Mouse (Mus musculus) A20 (cell line): ENCODE measurements around the gene Cox10.

Experiments used
- DNase-seq: peaks from one replicate; pipeline ENCODE4 v3.0.0-alpha.2; 2011; ENCODE audit warnings: low read depth, low spot score

The Cox10 gene

DNA sequence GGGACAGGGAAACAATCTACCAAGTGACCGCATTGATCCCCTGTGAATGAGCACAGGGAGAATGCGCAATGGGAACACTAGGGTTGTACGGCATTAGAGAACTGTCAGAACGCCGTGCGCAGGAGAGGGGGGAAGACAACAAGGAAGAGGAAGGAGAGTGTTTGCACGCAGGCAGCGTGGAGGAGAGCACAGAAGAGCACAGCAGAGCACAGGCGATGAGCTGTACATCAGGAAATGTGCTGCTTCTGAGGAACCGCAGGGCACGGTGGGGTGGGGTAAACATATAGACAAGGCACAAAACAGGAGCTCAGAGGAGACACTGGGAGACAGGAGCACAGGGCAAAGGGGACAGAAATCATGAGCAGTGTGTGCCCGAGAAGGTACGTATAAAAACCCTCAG, 31.8 kb downstream of the Cox10 start:
- no peak for DNase-seq

DNA sequence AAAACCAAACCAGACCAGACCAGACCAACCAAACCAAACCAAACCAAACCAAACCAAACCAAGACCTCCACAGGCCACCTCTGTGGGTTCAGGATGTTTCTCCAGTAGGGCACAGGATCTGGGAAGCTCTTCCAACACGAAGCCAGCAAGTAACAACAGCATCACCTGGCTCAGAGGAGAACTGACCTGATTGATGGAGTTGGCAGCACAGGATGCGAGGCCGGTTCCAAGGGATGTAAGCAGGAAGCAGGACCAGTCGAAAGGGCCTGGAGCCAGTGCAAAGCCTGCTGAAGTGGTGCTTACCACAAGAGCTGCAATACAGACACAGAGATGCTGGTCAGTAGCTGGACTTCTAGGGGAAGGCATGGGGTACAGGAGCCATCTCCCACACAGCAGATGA, 34.2 kb downstream of the Cox10 start:
- DNase-seq = no peak

DNA sequence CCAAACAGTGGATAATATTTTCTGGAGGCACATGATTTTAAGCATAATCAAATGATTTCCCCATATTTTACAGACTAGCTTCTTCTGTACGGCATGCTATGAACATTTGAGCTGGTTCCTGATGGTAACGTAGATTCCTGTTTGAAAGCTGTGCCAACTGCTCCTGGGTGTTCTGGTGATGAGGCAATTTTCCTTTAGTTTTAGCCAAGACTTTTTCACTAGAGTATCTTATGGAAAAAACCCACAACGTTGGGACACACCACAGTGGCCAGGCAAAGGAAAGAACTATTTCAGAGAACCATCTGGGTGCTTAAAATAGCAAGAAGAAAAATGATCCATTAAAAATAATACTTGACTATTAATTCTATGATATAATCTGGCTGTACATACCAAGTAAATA, 35.2 kb downstream of the Cox10 start:
- no peak for DNase-seq

DNA sequence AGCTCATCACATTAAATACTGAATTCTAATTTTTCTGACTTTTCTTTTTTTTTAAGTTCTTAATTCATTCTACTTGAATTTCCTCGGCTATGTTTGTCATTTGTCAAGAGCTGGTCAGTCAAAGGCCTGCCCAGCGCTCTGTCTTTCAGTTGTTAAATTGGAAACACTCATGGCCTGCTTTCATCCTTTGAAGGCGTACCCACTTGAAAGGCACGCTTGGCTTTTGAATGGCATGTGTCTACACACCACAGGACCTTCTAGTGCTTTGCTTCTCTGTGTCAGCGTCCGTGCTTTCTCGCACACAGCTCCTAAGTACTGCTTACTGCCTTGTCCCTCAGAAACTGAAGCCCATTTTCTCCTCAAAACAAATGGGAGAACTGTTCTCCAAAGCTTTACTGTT, 38.0 kb downstream of the Cox10 start:
- no peak for DNase-seq

DNA sequence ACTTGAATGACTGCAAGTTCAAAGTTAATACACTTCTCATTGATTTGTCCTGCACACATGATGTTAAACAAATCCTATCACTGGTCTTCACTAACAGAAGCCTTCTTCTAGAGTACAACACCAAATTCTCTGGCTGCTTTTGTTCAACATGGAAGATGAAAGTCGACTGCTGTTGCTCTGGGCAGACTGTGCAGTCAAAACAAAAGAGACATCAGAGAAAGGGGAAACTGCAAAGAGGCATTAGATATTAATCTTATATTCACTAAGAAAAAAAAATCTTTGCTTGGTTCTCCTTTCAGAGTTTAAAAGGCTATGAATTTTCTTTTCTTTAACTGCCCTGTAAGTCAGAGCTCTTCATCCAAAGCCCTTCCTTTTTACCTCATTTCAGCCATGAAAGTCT, 39.7 kb downstream of the Cox10 start:
- DNase-seq = peak; percentile 35

DNA sequence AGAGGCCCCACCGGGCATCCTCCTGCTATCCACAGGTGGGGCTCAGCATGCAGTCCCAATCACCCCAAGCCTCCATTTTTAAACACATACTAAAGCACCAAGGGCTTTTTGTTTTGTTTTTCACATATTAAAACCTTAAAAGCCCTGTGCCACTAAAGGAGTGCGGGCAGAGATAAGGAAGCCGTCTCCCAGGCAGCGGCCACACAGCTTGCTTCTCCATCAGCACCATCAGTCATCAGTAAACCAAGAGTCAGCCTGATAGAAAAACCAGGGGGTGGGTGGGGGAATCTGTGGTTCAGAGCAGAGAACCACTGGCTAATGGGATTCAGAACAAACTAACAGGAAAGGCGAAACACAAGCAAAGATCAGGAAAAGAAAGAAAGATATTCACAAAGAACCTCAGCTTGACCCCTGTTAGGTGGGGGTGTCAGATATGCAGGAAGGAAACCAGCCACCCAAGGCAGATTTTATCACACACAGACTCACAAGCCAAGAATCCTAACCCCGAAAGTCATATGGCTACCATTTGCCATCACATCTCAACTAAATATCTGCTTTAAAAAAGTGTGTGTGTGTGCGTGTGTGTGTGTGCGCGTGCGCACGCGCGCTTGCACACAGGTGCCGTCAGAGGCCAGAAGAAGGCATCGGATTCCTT, 41.7 kb downstream of the Cox10 start:
- no peak for DNase-seq

DNA sequence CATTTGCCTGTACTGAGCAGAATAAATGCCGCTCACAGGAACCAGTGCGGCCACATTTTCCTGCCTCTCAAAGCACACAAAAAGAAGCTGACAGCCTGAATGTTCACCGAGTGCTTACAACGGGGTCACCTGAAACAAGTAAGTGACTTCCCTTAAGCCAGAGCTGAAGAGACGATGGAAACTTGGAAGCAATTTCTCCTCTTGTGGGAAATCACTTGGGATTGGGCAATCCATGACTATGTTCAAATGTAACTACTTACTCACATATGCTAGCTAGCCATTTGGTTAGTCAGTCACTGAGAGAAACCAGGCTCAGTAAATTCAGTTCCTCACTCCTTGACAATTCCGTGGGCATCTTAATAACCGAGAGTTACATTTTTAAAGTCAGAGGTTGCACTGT, 43.0 kb downstream of the Cox10 start:
- no peak for DNase-seq

DNA sequence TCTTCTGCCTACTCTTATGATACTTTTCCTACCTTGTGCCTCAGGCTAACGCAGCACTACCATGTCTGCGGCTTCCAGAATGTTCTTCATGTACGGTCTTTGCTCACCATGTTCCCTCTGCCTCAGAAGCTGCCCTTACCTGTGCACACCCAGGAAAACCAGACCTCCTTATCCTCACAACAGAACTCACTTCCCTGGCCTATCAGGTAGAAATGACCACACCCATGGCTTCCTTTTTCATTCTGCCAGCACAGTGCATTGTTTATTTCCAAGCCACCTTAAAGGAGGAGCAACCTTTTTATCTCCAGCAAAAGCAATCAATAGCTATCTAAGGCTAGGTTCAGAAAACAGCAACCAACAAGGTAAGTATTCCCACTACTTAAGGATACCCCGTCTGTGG, 43.6 kb downstream of the Cox10 start:
- DNase-seq = no peak

DNA sequence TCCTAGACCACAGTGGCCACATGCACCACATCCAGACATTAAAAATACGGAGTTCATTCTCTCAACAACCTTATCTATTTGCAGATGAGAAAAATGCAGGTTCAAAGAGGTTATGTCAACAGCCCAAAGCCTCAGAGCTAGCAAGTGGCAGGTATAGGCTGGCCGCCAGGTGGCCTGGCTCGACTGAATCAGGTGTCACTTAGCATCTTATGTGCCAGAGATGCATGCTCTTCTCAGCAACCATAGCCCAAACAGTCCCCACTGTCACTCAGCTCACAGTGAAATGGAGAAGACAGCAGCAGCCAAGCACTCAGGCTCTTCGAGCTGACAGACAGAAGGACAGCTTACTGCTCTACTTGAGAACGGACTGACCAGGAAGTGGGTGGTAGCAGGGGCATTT, 44.6 kb downstream of the Cox10 start:
- no peak for DNase-seq

DNA sequence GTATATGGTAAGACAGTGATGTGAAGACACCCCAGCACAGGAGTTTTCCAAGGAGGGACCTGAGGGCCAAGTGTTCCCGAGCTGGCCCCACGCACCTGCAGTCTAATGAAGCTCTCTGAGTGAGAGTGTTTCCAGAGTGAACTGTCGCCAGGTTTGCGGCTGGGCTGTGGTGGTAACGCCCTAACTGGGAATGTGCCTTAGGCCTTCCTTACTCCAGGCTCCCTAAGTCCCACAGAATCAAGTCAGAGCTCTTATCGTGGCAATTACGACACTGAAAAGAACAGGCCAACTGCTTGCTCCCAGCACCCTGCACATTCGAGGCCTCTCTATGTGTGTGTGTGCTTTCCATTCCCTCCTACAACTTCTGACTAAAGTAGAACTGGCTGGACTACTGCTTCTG, 51.8 kb downstream of the Cox10 start:
- DNase-seq = no peak

DNA sequence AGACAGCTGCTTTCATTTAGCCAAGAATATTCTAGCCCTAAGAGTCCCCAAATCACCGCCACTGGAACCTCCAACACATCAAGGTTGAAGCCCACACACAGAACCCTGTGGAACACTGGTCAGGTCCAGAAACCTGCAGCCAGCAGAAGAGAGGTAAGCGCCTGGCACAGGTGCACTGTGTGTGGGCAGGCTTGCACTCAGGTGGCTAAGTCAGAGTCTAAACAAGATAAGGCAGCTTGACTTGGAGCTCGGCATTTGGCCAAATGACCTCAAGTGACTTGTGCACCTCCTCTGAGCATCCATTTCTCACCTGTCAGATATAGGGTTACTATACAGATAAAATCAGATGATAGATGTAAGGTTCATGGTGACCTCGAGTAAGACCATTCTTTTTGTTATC, 53.4 kb downstream of the Cox10 start:
- DNase-seq = no peak

DNA sequence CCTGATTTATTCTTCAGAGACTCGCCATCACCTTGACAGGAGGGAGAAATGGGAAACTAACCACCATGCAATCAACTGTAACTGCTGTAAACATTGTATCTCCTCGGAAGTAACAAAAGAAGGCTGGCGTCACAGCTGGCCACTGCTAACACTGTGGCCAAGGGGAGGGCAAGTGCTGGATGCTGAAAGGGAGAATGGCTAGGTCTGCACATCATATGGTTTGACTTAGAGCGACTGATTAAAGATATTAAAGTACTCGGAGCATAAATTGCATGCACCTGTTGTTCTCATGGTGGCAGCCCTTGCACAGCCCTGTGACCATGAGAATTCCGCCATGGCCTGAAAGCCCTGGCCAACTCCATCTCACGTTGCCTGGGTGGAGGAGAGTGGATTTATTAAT, 54.7 kb downstream of the Cox10 start:
- DNase-seq = no peak

DNA sequence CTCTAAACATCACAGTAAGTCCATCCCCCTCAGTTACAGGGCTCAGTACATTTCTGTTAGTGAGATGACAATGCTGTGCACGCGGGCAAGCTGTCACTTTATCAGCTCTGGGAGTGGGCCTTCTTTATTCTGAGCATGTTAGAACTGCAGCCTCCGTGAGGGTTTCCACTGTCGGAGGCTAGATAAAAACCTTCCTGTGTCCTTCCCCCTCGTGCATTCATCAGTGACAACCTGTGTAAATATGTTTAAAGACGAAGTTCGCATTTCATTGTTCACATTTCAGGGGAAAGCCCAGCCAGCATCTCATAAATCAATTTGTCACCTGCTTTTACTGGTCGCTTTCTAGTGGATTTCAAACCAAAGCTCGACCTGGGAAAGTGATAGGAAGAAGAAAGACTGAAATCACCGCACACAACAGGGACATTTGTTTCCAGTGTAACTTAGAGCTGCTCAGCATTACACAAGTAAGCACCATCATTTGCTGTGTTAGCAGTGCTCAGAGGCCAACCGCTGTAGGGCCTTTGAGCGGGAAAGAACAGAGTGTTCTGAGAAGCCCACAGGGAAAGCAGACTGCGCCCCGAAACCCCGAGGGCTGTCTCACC, 55.8 kb downstream of the Cox10 start:
- no peak for DNase-seq

DNA sequence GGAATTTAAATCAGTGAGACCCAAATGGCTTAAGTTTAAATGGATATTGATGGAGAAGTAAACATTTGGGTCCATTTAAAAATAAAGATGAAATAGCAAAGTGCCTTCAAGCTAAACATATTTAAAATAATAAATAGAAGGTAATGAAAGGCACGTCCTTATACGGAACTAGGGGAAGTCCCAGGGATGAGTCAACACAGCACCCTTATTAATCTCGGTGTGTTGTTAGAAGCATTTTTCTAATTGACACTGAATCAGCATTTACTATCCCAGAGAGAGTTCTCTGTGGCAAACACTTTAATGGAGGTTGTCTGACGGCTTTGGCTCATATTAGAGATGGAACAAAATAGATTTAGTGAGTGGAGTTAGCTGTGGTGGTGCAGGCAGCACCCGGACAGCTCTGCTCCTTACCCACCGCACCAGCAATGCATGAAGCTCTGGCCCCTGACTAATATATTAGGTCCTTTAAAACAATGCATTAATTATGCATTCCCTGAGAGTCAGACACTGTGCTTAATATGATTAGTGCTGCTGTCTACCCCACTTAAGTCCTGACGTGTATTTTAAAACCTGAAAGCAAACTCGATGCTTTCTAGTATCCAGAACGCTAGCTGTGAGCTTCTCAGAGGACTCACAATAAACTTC, 56.7 kb downstream of the Cox10 start:
- DNase-seq = no peak

DNA sequence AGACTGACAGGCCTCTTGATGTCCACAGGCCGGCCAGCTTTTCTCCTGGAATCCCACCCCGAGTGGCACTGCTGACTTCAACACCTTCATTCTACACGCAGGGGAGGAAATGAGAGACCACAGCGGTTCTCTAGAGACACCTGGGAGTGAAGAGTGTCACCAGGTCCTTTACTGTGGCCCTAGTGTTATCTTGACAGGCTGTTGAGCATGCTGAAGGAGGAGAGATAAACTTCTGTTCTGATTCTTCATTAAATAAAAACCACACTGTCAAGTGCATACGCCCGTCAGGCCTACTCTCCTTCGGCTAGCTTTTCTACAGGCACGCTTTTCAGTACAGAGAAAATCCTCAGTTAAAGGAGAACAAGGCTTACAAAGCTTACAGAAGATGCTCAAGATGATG, 60.0 kb downstream of the Cox10 start:
- DNase-seq = no peak

DNA sequence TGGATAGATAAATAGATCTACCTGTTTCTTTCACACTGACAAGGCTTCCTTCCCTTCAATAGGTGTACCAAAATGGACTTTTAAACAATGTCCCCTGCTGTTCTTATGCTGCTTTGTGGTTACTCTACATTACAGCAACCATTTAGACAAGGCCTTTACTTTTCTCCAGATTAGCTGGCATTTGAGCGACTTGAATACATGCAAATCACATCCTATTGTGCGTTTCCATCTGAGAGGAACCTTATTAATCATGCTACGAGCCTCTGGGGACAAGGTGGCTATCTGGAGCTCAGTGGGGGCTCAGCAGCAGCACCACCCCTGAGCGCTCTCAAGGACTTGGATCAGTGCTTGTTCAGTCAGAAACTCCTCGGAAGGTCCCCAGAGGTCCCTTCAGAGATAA, 61.1 kb downstream of the Cox10 start:
- no peak for DNase-seq

DNA sequence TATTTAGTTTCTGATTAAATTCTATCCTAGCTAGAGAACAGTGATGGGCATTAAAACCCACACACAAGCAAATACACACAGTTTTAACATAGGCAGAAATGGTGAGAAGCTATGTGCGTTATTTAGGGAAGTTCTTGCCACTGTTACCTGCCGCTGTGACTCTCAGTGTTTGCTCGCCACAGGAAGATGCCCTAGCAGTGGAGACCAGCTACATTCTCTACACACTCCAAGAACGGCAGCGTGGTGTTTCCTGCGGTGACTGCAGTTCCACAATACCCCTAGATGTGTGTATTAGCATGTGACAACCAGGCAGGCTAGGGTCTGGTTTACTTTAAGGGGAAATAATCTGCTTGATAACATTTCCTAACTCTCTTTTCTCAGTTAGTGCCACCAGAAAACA, 64.0 kb downstream of the Cox10 start:
- DNase-seq = no peak

DNA sequence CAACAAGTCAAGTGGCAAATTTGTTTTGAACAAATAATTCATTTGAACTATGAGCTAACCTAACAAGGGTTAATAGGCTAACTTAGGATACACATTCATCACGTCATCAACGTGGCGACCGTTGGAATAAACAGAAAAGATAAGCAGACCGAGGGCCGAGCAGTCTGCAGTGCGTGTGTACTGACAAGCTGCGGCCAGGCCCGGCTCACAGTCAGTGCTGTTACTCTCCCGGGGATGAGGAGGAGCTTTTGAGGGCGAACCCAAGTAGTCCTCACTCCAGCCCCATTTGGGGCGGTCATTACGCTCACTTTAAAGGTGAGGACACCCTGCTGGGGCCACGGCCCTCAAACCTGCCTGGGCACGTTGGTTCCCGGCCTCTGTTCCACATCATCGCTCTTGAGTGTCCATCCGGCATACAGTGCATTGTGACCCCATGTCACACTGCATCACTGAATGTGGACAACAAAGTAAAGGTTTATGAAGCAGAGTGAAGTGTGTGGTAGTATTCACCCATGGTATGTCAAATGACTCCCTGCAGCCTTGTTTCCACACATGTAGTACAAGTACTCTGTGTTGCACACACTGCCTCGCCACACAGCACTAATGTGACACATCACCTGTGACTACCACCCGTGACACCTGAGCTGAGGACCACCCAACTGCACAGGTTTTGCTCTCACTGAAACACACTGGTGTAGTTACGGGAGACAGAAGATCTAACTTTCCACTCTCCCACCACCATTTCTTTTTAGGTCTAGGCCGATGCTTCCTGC, 68.4 kb downstream of the Cox10 start:
- DNase-seq = no peak

DNA sequence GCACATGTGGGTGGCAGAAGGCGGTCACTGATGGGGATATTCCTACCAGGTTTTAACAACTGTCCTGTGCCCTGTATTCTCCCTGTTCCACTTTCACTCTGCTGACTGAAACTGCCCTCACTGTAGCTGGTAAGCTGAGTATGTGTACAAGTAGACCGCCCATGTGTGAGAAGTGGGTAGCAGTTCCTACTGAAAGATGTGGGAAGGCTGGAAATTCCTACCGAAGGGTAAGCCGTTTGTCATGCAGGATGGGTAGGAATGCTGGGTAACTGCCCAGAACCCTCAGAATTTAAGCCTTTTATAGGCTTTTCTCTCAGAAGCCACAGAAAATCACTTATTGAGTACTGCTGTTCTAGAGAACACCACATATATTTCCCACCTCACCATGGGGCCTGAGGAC, 75.1 kb downstream of the Cox10 start:
- no peak for DNase-seq

DNA sequence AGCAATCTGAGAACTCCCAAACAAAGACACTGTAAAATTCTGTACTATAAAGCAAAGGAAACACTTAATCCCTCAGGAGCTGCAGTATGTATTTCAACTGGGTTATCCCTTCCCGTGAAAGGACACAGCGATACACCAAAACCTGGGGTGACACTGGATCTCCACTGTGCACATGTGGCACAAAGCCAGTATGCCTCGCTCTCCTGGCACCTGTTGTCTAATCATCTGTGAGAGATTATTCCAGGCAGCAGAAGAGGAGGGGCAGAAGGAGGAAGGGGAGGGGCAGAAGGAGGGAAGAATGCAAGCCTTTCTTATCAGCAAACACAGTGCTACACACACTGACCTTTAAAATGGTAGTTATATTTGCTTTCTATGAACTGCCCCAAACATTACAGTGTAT, 75.8 kb downstream of the Cox10 start:
- DNase-seq = no peak

DNA sequence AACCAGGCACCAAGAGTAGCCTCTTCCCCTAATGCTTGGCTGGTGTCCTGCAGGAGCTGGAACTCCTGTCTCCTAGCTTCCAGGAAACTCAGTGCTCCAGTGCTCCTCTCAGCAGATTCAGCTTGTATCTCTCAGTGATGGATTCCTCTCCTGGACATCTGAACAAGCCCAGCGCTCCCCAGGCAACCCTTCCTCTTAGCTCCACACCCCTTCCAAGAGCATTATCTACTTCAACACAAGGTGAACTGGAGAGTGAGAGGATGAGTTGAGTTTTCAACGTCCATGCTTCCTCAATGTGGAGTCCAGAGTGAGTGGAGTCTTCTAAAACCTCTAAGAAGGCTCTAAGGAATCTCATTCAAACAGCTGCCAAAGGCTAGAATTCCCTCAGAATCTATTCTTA, 76.6 kb downstream of the Cox10 start:
- no peak for DNase-seq

DNA sequence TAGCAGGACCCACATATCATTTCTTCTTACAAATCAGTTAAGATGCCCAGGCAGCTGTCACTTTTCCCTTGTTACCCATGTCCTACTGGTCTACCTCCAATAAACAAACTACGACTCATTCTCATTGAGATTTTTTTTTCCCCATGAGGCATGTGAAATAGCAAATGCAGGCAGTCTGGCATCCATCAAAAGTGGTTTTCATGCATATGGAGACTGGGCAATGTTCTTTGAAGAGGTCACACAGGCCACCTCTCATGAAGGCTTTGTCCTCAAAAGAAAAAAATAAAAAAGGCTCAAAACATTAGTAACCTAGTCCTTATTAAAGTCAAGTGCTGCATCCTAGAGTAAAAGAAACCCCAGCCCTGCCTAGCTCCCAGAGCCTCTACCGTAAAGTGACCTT, 78.2 kb downstream of the Cox10 start:
- no peak for DNase-seq
